Mouse (Mus musculus) heart, postnatal 14 days (tissue): ENCODE measurements around the gene Impdh2. TPM values are rescaled to one million over a fixed set of nuclear protein-coding genes. Genes with fewer than 3 reads are reported as not detected.
A peak's percentile ranks its signal among the peaks of the same experiment; 100 is the strongest.

Source experiments
- DNase-seq, 2 experiments: peaks; one replicate each; pipeline ENCODE4 v3.0.0; 2021 to 2022
- intact Hi-C: fragments of 180-260 bp; cut with DNase I; formaldehyde crosslinking; loops from one replicate; pipeline ENCODE4 v1.15.1; 2025
- total RNA-seq, 2 experiments: library from RNA; stranded (reverse); gene quantifications; 2 replicates each; pipeline ENCODE4 v1.2.3; 2021

Impdh2 gene
- total RNA-seq, 2 experiments from 2014 or later: 47.0 to 54.5 TPM

DNA sequence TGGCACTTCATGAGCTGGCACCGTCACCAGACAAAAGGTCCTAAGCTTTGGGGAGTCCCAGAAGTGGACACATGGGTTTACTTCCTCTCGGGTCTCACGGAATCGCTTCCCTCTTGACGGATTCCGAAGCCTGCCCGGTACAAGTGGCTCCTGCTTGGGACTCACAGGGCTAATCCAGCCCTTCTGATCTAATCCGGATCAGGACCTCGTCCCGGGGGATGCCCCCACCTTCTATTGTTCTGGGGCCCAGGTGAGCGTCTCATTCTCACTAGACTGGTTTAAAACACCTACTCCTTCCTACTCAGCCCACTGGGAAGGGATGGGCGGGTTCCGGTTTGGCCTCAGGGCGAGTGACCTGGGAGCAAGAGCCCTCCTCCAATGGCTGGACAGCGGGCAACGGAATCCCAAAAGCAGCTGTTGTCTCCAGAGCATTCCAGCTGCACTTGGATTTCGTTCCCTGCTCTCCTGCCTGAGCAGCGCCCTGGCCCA lies 7.9 kb downstream of the Impdh2 start:
- intact Hi-C loops: loop anchor here (5.0 kb wide), 1 partner anchor 51 kb away; the partner anchor contains the start of gene Qrich1
- peak in 1 of 2 experiments; percentile 39 for DNase-seq

GRCm38 (mm10) chr9:108568511-108568921 lies 8.4 kb downstream of the Impdh2 start:
- DNase-seq: no peak

DNA sequence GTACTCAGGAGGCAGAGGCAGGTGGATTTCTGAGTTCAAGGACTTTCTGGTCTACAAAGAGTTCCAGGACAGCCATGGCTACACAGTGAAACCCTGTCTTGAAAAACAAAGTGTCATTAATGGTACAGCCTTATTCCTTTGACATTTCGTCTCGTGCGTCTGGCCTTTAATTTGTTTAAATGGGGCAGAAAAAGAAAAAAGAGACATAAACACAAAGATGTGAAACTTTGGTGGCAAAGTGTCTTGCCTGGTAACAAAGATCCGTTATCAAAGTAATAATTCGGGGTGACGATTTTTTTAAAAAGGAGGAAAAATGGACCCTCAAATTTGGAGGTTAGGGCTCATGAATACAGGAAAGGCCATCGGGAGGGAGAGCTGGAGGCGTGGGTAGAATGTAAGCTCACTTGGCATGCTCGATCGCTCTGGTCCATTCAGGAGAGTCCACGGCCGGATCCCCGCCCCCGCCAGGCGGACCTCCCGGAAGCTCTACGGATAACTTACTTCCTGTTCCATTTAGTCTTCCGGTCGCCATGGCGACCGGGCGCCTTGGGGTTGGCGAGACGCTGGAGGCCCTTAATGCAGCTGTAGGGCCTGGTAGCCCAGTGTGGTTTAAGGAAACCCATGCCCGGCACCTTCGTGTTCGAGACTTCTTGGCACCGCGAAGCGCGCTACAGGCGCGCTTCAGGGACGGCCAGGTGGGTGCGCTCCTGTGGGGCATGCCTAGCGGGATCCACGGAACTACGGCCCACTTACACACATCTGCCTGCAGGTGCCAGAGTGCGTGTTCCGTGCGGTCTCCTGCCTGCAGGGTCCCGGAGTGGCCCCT lies 9.5 kb downstream of the Impdh2 start, which contains the start of gene Dalrd3:
TSS of gene Dalrd3 (plus strand) at position 506 of the 826 bp plus-strand sequence.
- intact Hi-C loops: loop anchor here (5.0 kb wide), 1 partner anchor 52 kb away; the partner anchor contains the start of gene Qrich1
- DNase-seq: peak; percentile 87 to 89

More at GRCm38 (mm10) chr9:108568511-108568921, 8.4 kb downstream of the Impdh2 start:
- intact Hi-C loops: loop anchor here (5.0 kb wide), 1 partner anchor 51 kb away; the partner anchor contains the start of gene Qrich1

GRCm38 (mm10) chr9:108570207-108570896 lies 10.3 kb downstream of the Impdh2 start:
- intact Hi-C loops: no loop called here
- peak; percentile 76 to 84 for DNase-seq

DNA sequence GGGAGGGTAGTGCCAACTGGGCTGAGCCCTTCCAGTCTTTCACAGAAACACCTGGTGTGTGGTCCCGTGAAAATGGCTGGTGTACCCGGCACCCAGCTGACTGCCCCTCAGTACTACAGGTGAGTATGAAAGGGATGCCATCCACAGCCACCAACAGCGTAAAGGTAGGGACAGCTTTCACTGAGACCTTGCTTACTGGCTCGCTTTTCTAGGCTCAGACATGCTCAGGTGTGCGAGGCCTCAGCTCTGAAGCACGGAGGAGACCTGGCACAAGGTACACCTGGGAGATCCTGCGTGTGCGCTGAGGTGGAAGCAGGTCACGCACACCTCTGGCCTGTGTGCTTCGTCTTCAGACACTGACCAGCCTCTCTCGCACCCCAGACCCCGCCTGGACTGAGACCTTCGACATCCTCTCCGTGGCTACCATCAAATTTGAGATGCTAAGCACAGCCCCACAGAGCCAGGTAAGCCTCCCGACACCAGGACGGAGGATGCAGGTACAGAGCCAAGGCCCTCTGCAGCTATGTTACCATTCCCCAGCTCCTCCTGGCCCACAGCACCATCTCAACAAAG lies 11.4 kb downstream of the Impdh2 start:
- intact Hi-C loops: no loop called here

GRCm38 (mm10) chr9:108572321-108572720 lies 12.2 kb downstream of the Impdh2 start:
- DNase-seq: no peak
- intact Hi-C loops: loop anchor here (2.0 kb wide), 1 partner anchor 22 kb away; no protein-coding TSS in a partner anchor

More for the DNA sequence above, 11.4 kb downstream of the Impdh2 start:
- DNase-seq: no peak

DNA sequence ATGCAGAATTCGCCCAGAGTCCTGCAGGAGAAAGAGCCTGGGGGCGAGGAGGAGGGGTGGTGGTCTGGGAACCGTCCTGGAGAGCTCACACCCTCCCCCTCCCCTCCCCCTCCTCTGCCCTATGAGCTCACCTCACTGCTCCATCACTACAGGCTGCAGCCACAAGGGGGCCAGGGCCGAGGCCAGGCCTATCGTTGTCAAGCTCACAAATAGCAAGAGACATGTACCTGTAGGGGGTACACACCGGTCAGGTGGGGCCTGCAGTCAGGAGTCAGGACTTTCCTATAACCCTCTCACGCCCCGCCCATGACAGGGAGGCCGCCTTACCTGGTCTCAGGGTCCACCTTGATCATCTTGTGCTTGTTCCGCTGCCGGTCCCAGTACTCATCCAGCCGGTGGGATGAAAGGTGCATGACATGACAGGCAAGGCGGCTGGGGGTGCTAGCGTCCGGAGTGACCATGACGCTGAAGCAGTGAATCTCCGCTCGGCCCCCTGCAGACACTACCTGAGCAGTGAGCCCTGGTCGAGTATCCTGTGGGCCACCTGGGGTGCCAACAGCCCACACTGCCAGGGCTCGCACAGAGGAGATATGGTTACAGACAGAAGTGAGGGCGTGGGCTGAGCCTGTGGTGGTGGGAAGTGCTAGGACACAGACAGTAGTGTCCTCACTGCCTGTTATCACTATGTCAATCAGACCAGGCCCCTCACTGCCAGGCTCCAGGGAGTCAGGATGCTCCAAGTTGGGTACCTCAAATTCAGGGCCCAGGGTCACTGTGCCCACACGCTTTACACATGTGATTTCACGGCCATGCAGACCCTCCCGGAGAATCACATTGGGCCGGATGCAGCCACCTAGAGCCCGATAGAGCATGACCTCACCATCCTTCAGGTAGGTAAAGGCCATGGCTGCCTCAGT lies 13.9 kb downstream of the Impdh2 start:
- DNase-seq: peak; percentile 49 to 76
- intact Hi-C loops: loop anchor here (2.0 kb wide), 1 partner anchor 21 kb away; no protein-coding TSS in a partner anchor

- intact Hi-C loops: no loop called here
- DNase-seq: no peak
Measured at GRCm38 (mm10) chr9:108574921-108575320, 14.8 kb downstream of the Impdh2 start.

GRCm38 (mm10) chr9:108575321-108576297 lies 15.5 kb downstream of the Impdh2 start:
- intact Hi-C loops: no loop called here
- no peak for DNase-seq

- intact Hi-C loops: no loop called here
- no peak for DNase-seq
Measured at GRCm38 (mm10) chr9:108577025-108577424, 16.9 kb downstream of the Impdh2 start.

DNA sequence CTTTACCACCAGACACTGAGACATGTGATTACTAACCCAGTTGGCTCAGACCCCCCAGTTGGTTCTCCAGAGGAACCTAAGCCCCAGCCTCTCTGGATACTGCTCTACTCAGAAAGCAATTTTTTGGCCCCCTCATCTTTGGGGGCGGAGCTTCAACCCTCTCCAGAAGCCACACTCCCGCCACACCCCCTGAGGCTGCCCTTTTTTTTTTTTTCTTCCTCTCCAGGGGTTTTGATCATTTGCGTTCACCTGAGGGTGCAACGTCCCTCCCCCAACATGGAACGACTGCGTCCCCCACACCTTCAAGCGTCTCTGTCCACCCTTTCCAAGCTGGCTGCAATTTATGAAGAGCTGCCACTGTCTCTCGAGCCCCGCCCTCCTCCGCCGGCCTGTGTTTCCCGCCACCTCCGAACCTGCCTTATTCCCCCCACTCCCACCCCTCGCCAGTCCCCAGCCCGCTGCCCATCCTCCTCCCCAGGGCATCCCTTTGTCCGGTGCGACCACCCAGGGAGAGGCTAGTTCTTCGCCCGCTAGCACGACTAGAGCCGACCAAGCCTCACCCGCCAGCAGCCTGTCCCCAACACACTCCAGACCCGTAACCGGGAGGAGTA lies 18.0 kb downstream of the Impdh2 start:
- intact Hi-C loops: no loop called here

GRCm38 (mm10) chr9:108578545-108579343 lies 18.7 kb downstream of the Impdh2 start, which contains the start of gene Wdr6:
TSS of gene Wdr6 (minus strand) at chr9:108578739.
- intact Hi-C loops: no loop called here
- peak; percentile 90 to 91 for DNase-seq

More for the DNA sequence above, 18.0 kb downstream of the Impdh2 start:
- DNase-seq: peak; percentile 54 to 71

DNA sequence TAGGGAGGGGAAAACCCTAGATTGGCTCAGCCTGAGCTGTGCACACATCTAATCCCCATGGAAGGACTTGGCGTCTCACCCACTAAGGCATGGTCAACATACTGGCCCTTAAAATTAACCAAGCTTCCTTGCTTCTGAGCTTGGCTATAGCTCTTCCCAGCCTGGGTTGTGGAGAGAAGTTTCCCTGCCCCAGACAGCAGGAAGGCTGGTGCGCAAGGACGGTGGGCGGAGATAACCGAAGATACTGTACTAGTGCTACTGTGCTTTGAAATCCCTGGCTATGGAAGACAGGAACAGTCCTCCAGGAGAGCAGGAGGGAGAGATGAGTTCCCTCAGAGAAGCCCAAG lies 19.2 kb downstream of the Impdh2 start:
- no peak for DNase-seq
- intact Hi-C loops: no loop called here

- peak; percentile 75 to 83 for DNase-seq
- intact Hi-C loops: no loop called here
Measured at GRCm38 (mm10) chr9:108587571-108588180, 27.6 kb downstream of the Impdh2 start.

DNA sequence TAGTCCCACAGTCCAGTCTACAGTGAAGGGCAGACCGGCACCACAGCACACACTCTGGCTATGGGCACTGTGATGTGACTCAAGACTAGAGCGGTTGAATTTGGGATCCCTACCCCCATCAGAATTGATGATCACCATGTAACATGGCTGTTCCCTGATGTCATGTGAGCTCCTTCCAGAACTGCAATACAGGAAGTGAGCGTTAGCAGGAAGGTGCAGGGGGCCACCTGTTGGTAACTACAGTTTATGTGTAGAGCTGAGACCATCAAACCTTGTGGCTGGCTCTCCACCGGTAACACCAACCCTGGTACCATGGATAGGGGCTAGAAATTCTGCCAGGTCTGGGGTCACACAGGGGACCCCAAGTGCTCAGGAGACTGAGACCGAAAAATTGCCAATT lies 29.1 kb downstream of the Impdh2 start:
- no peak for DNase-seq
- intact Hi-C loops: no loop called here

- intact Hi-C loops: no loop called here
- DNase-seq: no peak
Measured at GRCm38 (mm10) chr9:108591462-108591861, 31.4 kb downstream of the Impdh2 start.

DNA sequence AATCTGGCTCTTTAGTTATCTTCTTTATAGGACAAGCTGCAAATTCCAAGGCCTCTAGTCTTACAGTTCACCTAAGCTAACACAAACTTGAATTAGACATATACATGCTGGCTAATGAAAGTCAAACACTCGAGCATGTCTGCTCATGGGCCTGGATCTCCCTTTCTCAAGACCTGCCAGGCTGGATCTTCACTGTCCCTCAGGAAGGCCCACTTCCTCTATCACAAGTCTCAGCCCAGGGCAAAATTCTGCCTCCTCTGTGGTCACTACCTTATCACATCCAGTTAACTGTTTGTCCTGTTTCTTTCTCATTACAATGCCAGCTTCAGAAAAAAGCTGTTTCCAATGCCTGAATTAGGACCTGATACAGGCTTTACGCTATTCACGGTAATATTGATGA lies 34.3 kb downstream of the Impdh2 start:
- intact Hi-C loops: loop anchor here (2.0 kb wide), 1 partner anchor 22 kb away; no protein-coding TSS in a partner anchor
- DNase-seq: no peak
